Mouse (Mus musculus) heart, postnatal 0 days (tissue): ENCODE measurements around the gene Krt76. TPM values are rescaled to one million over a fixed set of nuclear protein-coding genes. Genes with fewer than 3 reads are reported as not detected.

Experiments used
- ATAC-seq: fragments of 200-750 bp; cut with Nextera tagmentation; 2 replicates; pipeline ENCODE4 v1.8.0; 2017; ENCODE audit warnings: low read depth, moderate number of reproducible peaks, moderate library complexity; ENCODE audit not compliant: insufficient read depth
- DNase-seq: peaks from one replicate; pipeline ENCODE4 v3.0.0-alpha.2; 2016; ENCODE audit warnings: low spot score
- H3K27ac ChIP-seq: fragments of 300-500 bp; sonication (generic); 2 replicates; pipeline ENCODE4 v1.5.1; 2014; ENCODE audit warnings: low read depth, mild to moderate bottlenecking
- H3K27me3 ChIP-seq: fragments of 300-500 bp; sonication (generic); 2 replicates; pipeline ENCODE4 v1.6.1; 2014; ENCODE audit warnings: low read length, mixed read lengths; ENCODE audit not compliant: control insufficient read depth, insufficient read depth
- H3K36me3 ChIP-seq: fragments of 300-500 bp; sonication (generic); replicated peaks from 2 replicates; pipeline ENCODE4 v1.6.1; 2014; ENCODE audit warnings: low read length, mixed read lengths; ENCODE audit not compliant: control insufficient read depth, insufficient read depth
- H3K4me1 ChIP-seq: fragments of 300-500 bp; sonication (generic); 2 replicates; pipeline ENCODE4 v1.6.1; 2014; ENCODE audit warnings: antibody characterized with exemption; ENCODE audit not compliant: control insufficient read depth, insufficient read depth
- H3K4me2 ChIP-seq: fragments of 300-500 bp; sonication (generic); 2 replicates; pipeline ENCODE4 v1.6.1; 2014; ENCODE audit warnings: low read depth, mild to moderate bottlenecking, low read length, moderate library complexity
- H3K4me3 ChIP-seq: fragments of 300-500 bp; sonication (generic); 2 replicates; pipeline ENCODE4 v1.5.1; 2014; ENCODE audit warnings: low read depth, low read length
- H3K9ac ChIP-seq: fragments of 300-500 bp; sonication (generic); replicated peaks from 2 replicates; pipeline ENCODE4 v1.6.1; 2014; ENCODE audit warnings: low read depth, low read length, mixed read lengths
- H3K9me3 ChIP-seq: fragments of 300-500 bp; sonication (generic); replicated peaks from 2 replicates; pipeline ENCODE4 v1.6.1; 2016; ENCODE audit warnings: low read length; ENCODE audit not compliant: control insufficient read depth
- CTCF ChIP-seq: IDR thresholded peaks from 2 replicates; pipeline ENCODE4 v1.5.1; 2016; ENCODE audit warnings: antibody characterized with exemption, control low read depth, low read depth
- EP300 ChIP-seq: IDR thresholded peaks from 2 replicates; pipeline ENCODE4 v1.6.1; 2016; ENCODE audit warnings: antibody characterized with exemption, low read depth
- WGBS: fragments of 180-500 bp; shearing (Covaris S2); extraction: QIAGEN DNeasy Blood & Tissue Kit; methylation state at CpG from one replicate; pipeline ENCODE4 v1.1.7; 2014; 5-methylcytosine and 5-hydroxymethylcytosine counted together
- polyA plus RNA-seq: library from polyadenylated mRNA; unstranded; fragments of >200 nt; fragmentation: Nextera tagmentation; extraction: Ambion mirVana; gene quantifications from 2 replicates; pipeline ENCODE4 v1.2.1, GENCODE M21; 2015
- total RNA-seq: library from RNA; depleted of rRNA; stranded (reverse); fragments of >200 nt; gene quantifications from 2 replicates; pipeline ENCODE4 v1.2.3, GENCODE M21; 2014; ENCODE audit warnings: low replicate concordance; rRNA removed

Gene Krt76
- total RNA-seq (not detected in 2 replicates), polyA plus RNA-seq (not detected in 2 replicates)

DNA sequence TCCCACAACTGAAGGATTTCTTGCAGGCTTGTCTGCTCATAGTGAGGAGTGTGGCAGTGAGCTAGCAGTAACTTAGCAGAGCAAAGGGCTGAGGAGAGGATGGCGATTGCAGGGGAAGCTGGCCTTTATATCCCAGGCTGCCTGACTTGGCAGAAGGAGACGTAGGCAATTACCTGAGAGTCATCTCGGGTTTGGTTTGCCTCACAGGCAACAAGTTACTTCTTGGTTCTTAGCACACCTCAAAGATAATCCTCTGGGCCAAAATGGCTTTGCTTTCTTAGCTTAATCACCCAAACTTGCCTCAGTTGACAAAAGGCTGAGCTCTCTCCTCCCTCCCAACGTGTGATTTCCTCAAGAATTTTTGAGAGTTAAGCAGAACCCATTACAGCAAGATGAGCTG is at the start of gene Krt76:
Krt76 (minus strand) TSS at position 101 of the 400 bp plus-strand sequence.
- Histone ChIP-seq H3K4me1 (no peaks in the 10 kb centered on the region), H3K27ac (no peak within 1 kb of the TSS), H3K36me3 (no peaks in the 10 kb centered on the region), H3K9me3 (no peaks in the 10 kb centered on the region), H3K4me2 (no peak within 1 kb of the TSS), H3K27me3 (no peaks in the 10 kb centered on the region), H3K4me3 (no peak within 1 kb of the TSS), H3K9ac (no peak within 1 kb of the TSS)
- no peak for ATAC-seq
- WGBS: 55% methylated on average over 4 of the region's 4 CpGs
- no peak for TF ChIP-seq EP300
- TF ChIP-seq CTCF: no peak
- no peak for DNase-seq

DNA sequence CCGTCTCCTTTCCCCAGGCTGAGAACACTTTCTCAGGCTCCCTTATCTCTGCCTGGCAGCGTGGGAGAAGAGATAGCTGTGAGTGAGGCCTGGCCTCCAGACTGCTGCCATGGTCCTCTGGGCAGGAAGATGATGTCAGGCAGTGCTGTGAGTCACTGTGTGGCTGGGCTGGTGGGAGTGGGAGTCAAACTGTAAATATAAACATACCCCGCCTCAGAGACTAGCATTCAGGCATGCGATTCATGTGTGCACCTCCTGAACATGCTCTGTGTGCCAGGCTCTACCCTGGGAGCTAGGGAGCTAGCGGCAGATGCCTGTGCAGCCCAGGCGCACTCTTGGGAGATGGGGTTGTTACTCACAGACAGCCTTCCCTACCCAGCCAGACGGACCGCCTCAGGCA is 49.2 kb upstream of the Krt76 start:
- H3K4me2 ChIP-seq: no peak overlapping the region
- no peaks in the 10 kb centered on the region for H3K9me3 ChIP-seq
- H3K27me3 ChIP-seq: 0 out of 2 replicates have a peak, but pooled peaks cover 8% of the 10 kb centered on the region
- H3K4me3 ChIP-seq: no peak overlapping the region
- no peak overlapping the region for H3K27ac ChIP-seq
- 25% methylated on average over 8 of the region's 8 CpGs for WGBS
- H3K36me3 ChIP-seq: no peaks in the 10 kb centered on the region
- DNase-seq: no peak
- H3K9ac ChIP-seq: no peak overlapping the region
- TF ChIP-seq EP300 (no peak), CTCF (no peak)
- ATAC-seq: no peak; the same call in 1 of the 2 replicates
- H3K4me1 ChIP-seq: no peaks in the 10 kb centered on the region

DNA sequence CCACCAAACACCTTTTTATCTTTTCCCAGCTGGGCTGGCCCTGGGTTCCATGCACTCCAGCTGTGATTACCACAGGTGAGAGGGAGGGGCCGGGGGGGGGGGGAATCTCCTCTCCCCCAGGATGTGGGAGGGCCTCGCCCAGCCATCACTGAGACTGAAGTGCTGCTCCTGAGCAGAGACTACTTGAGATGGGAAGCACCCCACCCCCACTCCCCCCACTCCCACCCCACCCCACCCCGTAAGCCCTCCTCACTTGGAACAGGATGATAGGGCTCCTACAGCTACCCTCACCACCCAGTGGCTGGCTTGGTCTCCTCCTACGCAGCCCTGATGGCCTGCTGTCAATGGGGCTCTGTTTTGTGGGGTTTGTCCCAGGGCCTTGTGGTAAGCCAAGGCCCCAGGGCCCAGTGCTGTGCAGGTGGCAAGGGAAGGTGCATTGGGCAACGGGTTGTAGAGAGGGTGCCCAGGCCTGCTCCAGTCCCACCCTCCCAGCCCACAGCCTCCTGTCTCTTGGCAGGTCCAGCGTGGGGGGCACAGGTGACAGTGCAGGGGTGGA is 47.6 kb upstream of the Krt76 start, which contains the start of gene Krt79:
Krt79 (minus strand) TSS at position 51 of the 556 bp plus-strand sequence.
- TF ChIP-seq CTCF (no peak), EP300 (no peak)

DNA sequence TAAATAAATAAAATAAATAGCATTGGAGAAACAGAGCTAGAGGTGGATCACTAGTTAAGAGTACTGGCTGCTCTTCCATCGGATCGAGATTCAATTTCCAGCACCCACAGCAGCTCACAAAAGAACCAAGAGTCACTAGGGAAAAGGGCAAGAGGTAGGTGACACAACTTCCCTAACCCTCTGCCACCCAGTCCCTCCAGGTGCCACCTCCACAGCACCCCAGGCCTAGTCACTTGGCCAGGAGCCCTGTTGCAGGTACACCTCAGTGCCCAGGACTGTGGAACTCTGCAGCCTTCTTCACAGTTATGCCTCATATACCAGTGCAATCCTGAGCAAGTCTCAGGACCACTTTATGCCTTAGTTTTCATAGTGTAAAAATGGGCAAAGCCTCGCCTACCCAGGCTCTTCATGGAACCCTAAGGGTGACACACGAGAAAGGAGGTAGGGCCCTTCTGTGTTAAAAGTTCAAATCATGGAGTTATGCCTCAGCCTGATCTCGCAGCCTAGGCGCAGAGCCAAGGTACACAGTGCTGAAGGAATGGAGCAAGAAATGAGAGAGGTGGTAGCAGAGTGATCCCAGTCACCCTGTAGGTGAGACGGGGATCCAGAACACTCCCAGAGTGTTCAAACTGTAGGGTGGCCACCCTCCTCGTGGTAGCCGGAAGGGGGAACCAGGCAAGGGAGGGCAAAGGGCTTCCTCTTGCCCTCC is 46.0 kb upstream of the Krt76 start:
- H3K4me2 ChIP-seq: no peak overlapping the region
- no peaks in the 10 kb centered on the region for H3K36me3 ChIP-seq
- no peak for TF ChIP-seq CTCF
- TF ChIP-seq EP300: no peak
- H3K9me3 ChIP-seq: no peaks in the 10 kb centered on the region
- no peak for ATAC-seq
- H3K27me3 ChIP-seq: 0 out of 2 replicates have a peak, but pooled peaks cover 10% of the 10 kb centered on the region
- H3K27ac ChIP-seq: no peak overlapping the region
- H3K4me1 ChIP-seq: no peaks in the 10 kb centered on the region
- 62% methylated on average over 9 of the region's 9 CpGs for WGBS
- DNase-seq: no peak
- H3K9ac ChIP-seq: no peak overlapping the region
- no peak overlapping the region for H3K4me3 ChIP-seq

More for the DNA sequence above, 47.6 kb upstream of the Krt76 start, which contains the start of gene Krt79:
- no peaks in the 10 kb centered on the region for H3K4me1 ChIP-seq
- H3K9me3 ChIP-seq: no peaks in the 10 kb centered on the region
- H3K27ac ChIP-seq: no peak within 1 kb of the TSS
- ATAC-seq (no peak), DNase-seq (no peak)
- H3K27me3 ChIP-seq: 0 out of 2 replicates have a peak, but pooled peaks cover 10% of the 10 kb centered on the region
- no peak within 1 kb of the TSS for H3K9ac ChIP-seq
- H3K36me3 ChIP-seq: no peaks in the 10 kb centered on the region
- H3K4me3 ChIP-seq: no peak within 1 kb of the TSS
- no peak within 1 kb of the TSS for H3K4me2 ChIP-seq
- 72% methylated on average over 6 of the region's 6 CpGs for WGBS

DNA sequence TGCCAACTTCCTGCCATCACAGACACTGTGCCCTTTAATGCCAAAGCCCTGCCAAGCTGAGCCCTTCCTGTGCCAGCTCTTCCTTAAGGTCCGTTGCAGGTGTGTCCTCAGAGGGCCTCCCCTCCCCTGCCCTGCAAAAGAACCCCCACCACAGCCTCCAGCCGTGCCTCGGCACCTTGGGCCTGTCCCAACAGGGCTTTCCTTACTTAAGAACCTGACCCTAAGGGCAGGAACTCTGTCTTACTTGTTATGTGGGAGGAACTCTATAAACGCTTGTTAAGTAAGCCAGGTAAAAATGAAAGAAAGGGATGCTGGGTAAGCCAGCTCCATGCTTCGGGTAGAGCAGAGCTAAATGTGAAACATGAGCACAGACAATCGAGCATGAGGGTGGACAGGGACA is 40.3 kb upstream of the Krt76 start:
- no peak for DNase-seq
- TF ChIP-seq EP300 (no peak), CTCF (no peak)
- WGBS: 72% methylated on average over 6 of the region's 6 CpGs
- Histone ChIP-seq H3K36me3 (no peaks in the 10 kb centered on the region), H3K4me3 (no peak overlapping the region), H3K27ac (no peak overlapping the region), H3K9me3 (no peaks in the 10 kb centered on the region), H3K9ac (no peak overlapping the region), H3K27me3 (peaks cover 24% of the 10 kb centered on the region), H3K4me1 (peaks cover 5% of the 10 kb centered on the region; the same call in 1 of the 2 replicates), H3K4me2 (no peak overlapping the region)
- no peak for ATAC-seq
